Mouse (Mus musculus) forebrain, embryonic 15.5 days (tissue): ENCODE results near the gene Tmprss13. TPM values are rescaled to one million over a fixed set of nuclear protein-coding genes. Genes with fewer than 3 reads are reported as not detected.

Source experiments
- ATAC-seq: fragments of 200-750 bp; cut with Nextera tagmentation; replicated peaks from 2 replicates; pipeline ENCODE4 v1.8.0; 2017; ENCODE audit warnings: mild to moderate bottlenecking, moderate TSS enrichment, moderate library complexity
- H3K27ac ChIP-seq: fragments of 300-500 bp; sonication (generic); replicated peaks from 2 replicates; pipeline ENCODE4 v1.5.1; 2015; ENCODE audit warnings: mild to moderate bottlenecking, inconsistent platforms
- H3K27me3 ChIP-seq: fragments of 300-500 bp; sonication (generic); 2 replicates; pipeline ENCODE4 v1.6.1; 2015; ENCODE audit warnings: inconsistent platforms
- H3K36me3 ChIP-seq: fragments of 300-500 bp; sonication (generic); 2 replicates; pipeline ENCODE4 v1.6.1; 2015; ENCODE audit warnings: mild to moderate bottlenecking, inconsistent platforms
- H3K4me1 ChIP-seq: fragments of 300-500 bp; sonication (generic); 2 replicates; pipeline ENCODE4 v1.6.1; 2015; ENCODE audit warnings: inconsistent platforms
- H3K4me2 ChIP-seq: fragments of 300-500 bp; sonication (generic); replicated peaks from 2 replicates; pipeline ENCODE4 v1.6.1; 2015; ENCODE audit warnings: mild to moderate bottlenecking, inconsistent platforms
- H3K4me3 ChIP-seq: fragments of 300-500 bp; sonication (generic); 2 replicates; pipeline ENCODE4 v1.5.1; 2015; ENCODE audit warnings: mild to moderate bottlenecking, inconsistent platforms
- H3K9ac ChIP-seq: fragments of 300-500 bp; sonication (generic); replicated peaks from 2 replicates; pipeline ENCODE4 v1.6.1; 2015; ENCODE audit warnings: mild to moderate bottlenecking, inconsistent platforms
- H3K9me3 ChIP-seq: fragments of 300-500 bp; sonication (generic); 2 replicates; pipeline ENCODE4 v1.6.1; 2016; ENCODE audit warnings: inconsistent platforms
- WGBS: fragments of 180-500 bp; shearing (Covaris S2); methylation state at CpG from one replicate; pipeline ENCODE4 v1.1.7; 2015; ENCODE audit warnings: mixed read lengths; 5-methylcytosine and 5-hydroxymethylcytosine counted together
- polyA plus RNA-seq: library from polyadenylated mRNA; unstranded; fragments of >200 nt; fragmentation: Nextera tagmentation; extraction: Ambion mirVana; gene quantifications from 2 replicates; pipeline ENCODE4 v1.2.1, GENCODE M21; 2015

Tmprss13 gene
- not detected in 2 replicates for polyA plus RNA-seq

DNA sequence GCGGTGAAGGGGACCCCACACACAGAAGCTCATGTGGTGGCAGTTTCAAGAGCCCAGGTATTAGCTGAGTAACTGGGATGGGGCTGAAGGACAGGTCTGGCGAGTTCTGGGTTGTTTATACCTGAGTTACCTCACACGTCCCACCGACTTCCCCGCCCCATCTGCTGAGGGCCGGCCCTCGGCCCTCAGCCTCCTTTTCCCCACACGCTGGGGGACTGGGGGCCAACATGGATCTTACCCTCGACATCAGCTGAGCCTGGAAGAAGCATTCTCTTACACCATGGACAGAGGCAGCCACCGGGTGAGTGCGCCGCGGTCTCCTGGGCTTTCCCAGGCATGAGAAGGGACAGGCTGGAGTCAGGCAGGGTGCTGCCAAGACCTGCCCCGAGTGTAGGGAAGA lies at the start of gene Tmprss13:
Tmprss13 (plus strand) TSS at position 246 of the 400 bp plus-strand sequence.
- no peak for ATAC-seq
- Histone ChIP-seq H3K27me3 (no peaks in the 10 kb centered on the region), H3K27ac (no peak within 1 kb of the TSS), H3K9ac (no peak within 1 kb of the TSS), H3K9me3 (no peaks in the 10 kb centered on the region), H3K36me3 (no peaks in the 10 kb centered on the region), H3K4me1 (no peaks in the 10 kb centered on the region), H3K4me3 (no peak within 1 kb of the TSS), H3K4me2 (no peak within 1 kb of the TSS)
- 49% methylated on average over 14 of the region's 14 CpGs for WGBS

GRCm38 (mm10) chr9:45272213-45272612 lies 46.7 kb upstream of the Tmprss13 start:
- 52% methylated on average over 5 of the region's 5 CpGs for WGBS
- no peak overlapping the region for H3K27ac ChIP-seq
- H3K4me3 ChIP-seq, result no peak overlapping the region
- H3K9me3 ChIP-seq, result no peaks in the 10 kb centered on the region
- no peak overlapping the region for H3K9ac ChIP-seq
- peaks cover 9% of the 10 kb centered on the region for H3K4me1 ChIP-seq
- H3K27me3 ChIP-seq, result peaks cover 11% of the 10 kb centered on the region; the same call in 1 of the 2 replicates
- H3K36me3 ChIP-seq, result no peaks in the 10 kb centered on the region
- ATAC-seq, result no peak
- no peak overlapping the region for H3K4me2 ChIP-seq

- Histone ChIP-seq H3K9me3 (no peaks in the 10 kb centered on the region), H3K4me2 (no peak overlapping the region), H3K27ac (no peak overlapping the region), H3K9ac (no peak overlapping the region), H3K27me3 (no peaks in the 10 kb centered on the region), H3K4me3 (no peak overlapping the region), H3K36me3 (no peaks in the 10 kb centered on the region), H3K4me1 (peaks cover 2% of the 10 kb centered on the region; the same call in 1 of the 2 replicates)
- no peak for ATAC-seq
- 93% methylated on average over 4 of the region's 4 CpGs for WGBS
Measured at GRCm38 (mm10) chr9:45274218-45274617, 44.7 kb upstream of the Tmprss13 start.

DNA sequence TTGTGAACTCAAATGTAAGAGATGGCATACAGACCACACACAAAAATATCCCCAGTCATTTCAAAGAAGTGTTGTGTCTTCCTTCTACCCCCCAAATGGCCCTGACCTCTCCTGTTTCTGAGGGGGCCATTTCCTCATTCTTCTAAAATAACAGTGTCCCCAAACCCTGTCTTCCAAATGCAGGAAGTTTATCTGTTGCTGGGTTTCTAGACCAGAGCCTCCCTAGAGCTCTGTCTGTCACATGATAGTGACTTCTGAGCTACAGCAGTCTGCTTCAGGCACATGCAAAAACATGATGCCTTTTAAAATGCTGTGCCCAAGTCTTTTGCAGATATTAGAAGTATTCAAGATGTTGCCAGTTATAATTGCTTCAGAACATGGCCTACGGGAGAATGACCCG lies 44.3 kb upstream of the Tmprss13 start:
- Histone ChIP-seq H3K36me3 (no peaks in the 10 kb centered on the region), H3K4me1 (no peaks in the 10 kb centered on the region)

GRCm38 (mm10) chr9:45280059-45280458 lies 38.8 kb upstream of the Tmprss13 start:
- no peak for ATAC-seq
- no peaks in the 10 kb centered on the region for H3K9me3 ChIP-seq
- no peak overlapping the region for H3K9ac ChIP-seq
- no peak overlapping the region for H3K27ac ChIP-seq
- no peaks in the 10 kb centered on the region for H3K27me3 ChIP-seq
- WGBS, result 78% methylated on average over 3 of the region's 3 CpGs
- no peaks in the 10 kb centered on the region for H3K36me3 ChIP-seq
- no peak overlapping the region for H3K4me2 ChIP-seq
- H3K4me1 ChIP-seq, result no peaks in the 10 kb centered on the region
- H3K4me3 ChIP-seq, result no peak overlapping the region

More for the DNA sequence above, 44.3 kb upstream of the Tmprss13 start:
- Histone ChIP-seq H3K9ac (no peak overlapping the region), H3K27ac (no peak overlapping the region), H3K4me2 (no peak overlapping the region), H3K4me3 (no peak overlapping the region), H3K27me3 (no peaks in the 10 kb centered on the region), H3K9me3 (no peaks in the 10 kb centered on the region)
- ATAC-seq, result no peak
- WGBS, result 97% methylated on average over 2 of the region's 2 CpGs

GRCm38 (mm10) chr9:45280891-45281290 lies 38.0 kb upstream of the Tmprss13 start:
- Histone ChIP-seq H3K9me3 (no peaks in the 10 kb centered on the region), H3K9ac (no peak overlapping the region), H3K27me3 (no peaks in the 10 kb centered on the region), H3K4me2 (no peak overlapping the region), H3K36me3 (no peaks in the 10 kb centered on the region), H3K4me3 (no peak overlapping the region), H3K4me1 (no peaks in the 10 kb centered on the region), H3K27ac (no peak overlapping the region)
- ATAC-seq, result no peak
- 76% methylated on average over 3 of the region's 3 CpGs for WGBS

- H3K27me3 ChIP-seq, result no peaks in the 10 kb centered on the region
- no peak overlapping the region for H3K4me2 ChIP-seq
- no peak overlapping the region for H3K27ac ChIP-seq
- H3K36me3 ChIP-seq, result no peaks in the 10 kb centered on the region
- H3K9ac ChIP-seq, result no peak overlapping the region
- H3K4me1 ChIP-seq, result no peaks in the 10 kb centered on the region
- no peak for ATAC-seq
- no peaks in the 10 kb centered on the region for H3K9me3 ChIP-seq
- H3K4me3 ChIP-seq, result no peak overlapping the region
- 92% methylated on average over 5 of the region's 5 CpGs for WGBS
Measured at GRCm38 (mm10) chr9:45282466-45282865, 36.4 kb upstream of the Tmprss13 start.

DNA sequence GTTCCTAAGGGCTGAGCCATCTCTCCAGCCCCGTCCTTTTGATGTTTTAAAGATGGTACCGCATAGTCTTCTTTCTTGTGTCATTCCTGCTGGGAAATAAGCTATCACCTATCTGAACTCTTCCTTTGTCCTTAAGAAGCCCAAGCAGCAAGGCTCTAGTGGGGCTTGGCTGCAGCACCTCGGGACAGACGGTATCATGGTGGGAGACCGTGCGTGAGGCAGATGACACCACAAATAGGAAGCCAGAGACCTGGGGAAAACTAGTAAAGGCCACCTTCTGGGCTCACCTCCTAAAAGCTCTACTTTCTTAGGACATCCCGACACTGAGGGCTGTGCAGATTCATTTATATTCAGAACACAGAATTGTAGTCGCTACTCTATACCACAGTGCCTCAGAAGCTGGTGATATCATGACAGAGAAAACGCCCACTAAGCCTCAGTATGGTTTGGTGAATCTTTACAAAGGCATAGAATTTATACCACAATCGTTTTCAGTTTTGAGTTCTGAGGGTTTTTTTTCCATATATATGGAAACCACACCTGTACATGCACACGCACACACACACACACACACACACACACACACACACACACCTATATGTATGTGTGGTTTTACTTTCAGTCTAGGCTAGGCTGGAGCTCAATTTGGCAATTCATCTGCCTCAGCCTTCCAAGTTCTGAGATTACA lies 27.3 kb upstream of the Tmprss13 start:
- Histone ChIP-seq H3K4me1 (no peaks in the 10 kb centered on the region), H3K27ac (no peak overlapping the region), H3K9ac (no peak overlapping the region), H3K36me3 (no peaks in the 10 kb centered on the region), H3K9me3 (no peaks in the 10 kb centered on the region), H3K4me3 (no peak overlapping the region), H3K27me3 (no peaks in the 10 kb centered on the region), H3K4me2 (no peak overlapping the region)
- WGBS, result 79% methylated on average over 11 of the region's 11 CpGs
- no peak for ATAC-seq

GRCm38 (mm10) chr9:45294210-45295011 lies 24.5 kb upstream of the Tmprss13 start:
- no peak for ATAC-seq
- WGBS, result 70% methylated on average over 10 of the region's 10 CpGs

DNA sequence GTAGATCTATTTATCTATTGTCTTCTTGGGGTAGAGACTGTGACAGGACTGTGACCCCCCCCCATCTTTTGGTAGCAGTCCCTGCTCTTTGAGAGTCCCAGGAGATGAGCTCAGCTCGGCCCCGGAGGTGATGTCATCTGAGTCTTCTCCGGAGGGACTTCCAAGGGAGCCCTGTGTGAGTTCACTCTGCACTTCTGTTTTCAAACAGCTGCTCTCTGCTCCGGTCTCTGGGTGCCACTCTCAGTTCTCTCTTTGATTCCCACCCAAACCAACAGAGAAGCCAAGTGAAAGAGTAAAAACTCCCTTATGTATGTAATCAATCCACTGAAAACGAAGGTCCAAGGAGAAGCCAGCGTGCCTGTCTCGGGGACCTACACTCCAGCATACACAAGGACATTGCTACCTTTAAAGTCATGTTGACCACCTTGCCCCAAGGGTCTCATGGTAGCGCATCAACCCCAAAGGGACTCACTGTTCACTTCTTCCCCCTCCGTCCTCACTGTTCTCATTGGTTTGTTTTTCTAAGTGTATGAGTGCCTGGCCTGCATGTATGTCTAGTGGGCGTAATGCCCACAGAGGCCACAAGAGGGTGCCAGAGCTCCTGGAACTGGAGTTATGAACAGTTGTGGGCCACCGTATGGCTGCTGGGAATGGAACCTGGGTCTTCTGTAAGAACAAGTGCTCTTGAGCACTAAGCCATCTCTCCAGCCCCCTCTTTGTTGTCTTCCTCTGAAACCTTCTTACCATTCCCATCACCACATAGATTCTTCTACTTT lies 19.5 kb upstream of the Tmprss13 start:
- no peak for ATAC-seq
- Histone ChIP-seq H3K36me3 (no peaks in the 10 kb centered on the region), H3K9ac (no peak overlapping the region), H3K4me3 (no peak overlapping the region), H3K9me3 (no peaks in the 10 kb centered on the region), H3K4me2 (no peak overlapping the region), H3K27ac (no peak overlapping the region), H3K27me3 (no peaks in the 10 kb centered on the region), H3K4me1 (peaks cover 7% of the 10 kb centered on the region)
- 84% methylated on average over 11 of the region's 11 CpGs for WGBS

More at GRCm38 (mm10) chr9:45294210-45295011, 24.5 kb upstream of the Tmprss13 start:
- H3K4me2 ChIP-seq, result no peak overlapping the region
- no peaks in the 10 kb centered on the region for H3K4me1 ChIP-seq
- H3K4me3 ChIP-seq, result no peak overlapping the region
- H3K27ac ChIP-seq, result no peak overlapping the region
- H3K9me3 ChIP-seq, result no peaks in the 10 kb centered on the region
- H3K9ac ChIP-seq, result no peak overlapping the region
- H3K36me3 ChIP-seq, result no peaks in the 10 kb centered on the region
- no peaks in the 10 kb centered on the region for H3K27me3 ChIP-seq

DNA sequence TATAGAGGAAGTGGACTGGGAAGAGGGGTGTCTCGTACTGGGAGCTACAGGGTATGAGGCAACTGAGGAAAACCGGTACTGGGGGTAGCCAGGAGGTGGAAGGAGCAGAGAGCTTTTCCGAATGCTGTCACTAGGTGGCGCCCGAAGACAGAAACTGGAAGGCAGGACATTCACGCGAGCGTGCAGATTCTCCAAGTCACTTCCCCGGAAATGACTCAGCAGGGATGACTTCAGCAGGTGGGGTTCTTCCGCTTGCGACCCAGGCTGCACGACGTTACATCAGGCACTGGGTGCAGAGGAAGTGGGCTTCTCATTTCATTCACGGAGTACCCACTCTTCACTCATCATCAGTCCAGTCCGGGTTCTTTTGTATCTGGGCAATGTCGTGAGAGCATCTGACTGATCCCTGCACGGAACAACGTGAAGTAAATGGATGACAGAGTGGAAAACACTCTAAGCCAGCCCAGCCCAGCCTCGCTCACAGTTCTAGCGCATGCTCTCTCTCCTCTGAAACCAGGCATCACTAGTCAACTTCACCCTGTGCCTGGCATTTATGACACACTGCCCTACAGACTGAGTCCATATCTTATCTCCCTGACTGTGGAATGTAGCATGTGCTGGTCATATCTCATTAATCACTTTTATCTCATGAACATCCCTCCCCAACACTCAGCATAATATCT lies 18.3 kb upstream of the Tmprss13 start:
- peak; percentile 96 for ATAC-seq
- no peaks in the 10 kb centered on the region for H3K36me3 ChIP-seq
- peak overlapping the region; percentile 59 for H3K4me2 ChIP-seq
- WGBS, result 15% methylated on average over 20 of the region's 20 CpGs
- no peaks in the 10 kb centered on the region for H3K9me3 ChIP-seq
- H3K27me3 ChIP-seq, result no peaks in the 10 kb centered on the region
- H3K4me3 ChIP-seq, result peak overlapping the region; percentile 38
- H3K9ac ChIP-seq, result peak overlapping the region; percentile 52
- peaks cover 7% of the 10 kb centered on the region for H3K4me1 ChIP-seq
- peak overlapping the region; percentile 77 for H3K27ac ChIP-seq
